Comparison of ENCODE assay signal across 10 mouse cellular contexts in genomic region chr2:84779210-84779609, GRCm38 (mm10). TPM values are rescaled to one million over a fixed set of nuclear protein-coding genes. Genes with fewer than 3 reads are reported as not detected.
DNase-seq lines count a peak whose midpoint lies in the region; ATAC-seq and TF ChIP-seq lines count a peak whose summit lies in the region.
"Had no signal": no experiment of that assay in that cellular context is flagged by ENCODE, and none has a peak within 500 bp of the region (broad histone marks: within the 10 kb centered on the region; RNA-seq: fewer than 3 reads in every experiment).

No protein-coding gene starts in this region.

- no peak overlapping the region for H3K4me2 ChIP-seq in liver, embryonic 12.5 days
- no peak overlapping the region for H3K4me2 ChIP-seq in stomach, postnatal 0 days (replicated peaks; ENCODE audit: low read depth)
- H3K4me2 ChIP-seq: heart, embryonic 11.5 days had no signal

- peak; percentile 28 for TF ChIP-seq CTCF in E14TG2a.4 (conservative IDR thresholded peaks at IDR 0.05; ENCODE audit: low read length)
- TF ChIP-seq CTCF in stomach, postnatal 0 days (IDR thresholded peaks at IDR 0.05; ENCODE audit: low read depth), result peak; percentile 61

- H3K9ac ChIP-seq in liver, embryonic 12.5 days, result no peak overlapping the region
- no peak overlapping the region for H3K9ac ChIP-seq in stomach, postnatal 0 days (ENCODE audit: low read length)

- no peaks in the 10 kb centered on the region for H3K9me3 ChIP-seq in liver, embryonic 12.5 days (replicated peaks)
- no peaks in the 10 kb centered on the region for H3K9me3 ChIP-seq in E14TG2a.4 (ENCODE audit: low read length)
- no peaks in the 10 kb centered on the region for H3K9me3 ChIP-seq in stomach, postnatal 0 days (ENCODE audit: control insufficient read depth, low read length)
- H3K9me3 ChIP-seq: limb, embryonic 10.5 days had no signal

- DNase-seq in liver, result peak; percentile 25
- DNase-seq in embryo, embryonic 10.5 days (ENCODE audit: low spot score), result peak; percentile 31
- DNase-seq in stomach, postnatal 0 days (ENCODE audit: low spot score), result no peak
- DNase-seq in adrenal gland, postnatal 36 days, result no peak
- DNase-seq in layer of hippocampus, postnatal 25 days (ENCODE audit: extremely low spot score in 1 of 2, low spot score in 1 of 2), result no peak
- DNase-seq: kidney, adult 18-20 months had no signal

- peaks cover 49% of the 10 kb centered on the region for H3K27me3 ChIP-seq in liver, embryonic 12.5 days (replicated peaks)
- no peaks in the 10 kb centered on the region for H3K27me3 ChIP-seq in E14TG2a.4 (ENCODE audit: insufficient read depth, low read length)
- H3K27me3 ChIP-seq in stomach, postnatal 0 days (ENCODE audit: control insufficient read depth, insufficient read depth, low read length), result no peaks in the 10 kb centered on the region

- no peak overlapping the region for H3K4me3 ChIP-seq in liver, embryonic 12.5 days
- H3K4me3 ChIP-seq in E14TG2a.4 (replicated peaks; ENCODE audit: low read length), result no peak overlapping the region
- H3K4me3 ChIP-seq in stomach, postnatal 0 days (ENCODE audit: low read depth, low read length), result no peak overlapping the region
- H3K4me3 ChIP-seq: limb, embryonic 10.5 days had no signal

- WGBS in liver, embryonic 12.5 days (ENCODE audit: insufficient replicate concordance), result 38% methylated on average over 6 of the region's 6 CpGs
- WGBS in stomach, postnatal 0 days, result 46% methylated on average over 6 of the region's 6 CpGs

- H3K4me1 ChIP-seq in liver, embryonic 12.5 days, result peaks cover 11% of the 10 kb centered on the region
- H3K4me1 ChIP-seq in E14TG2a.4 (replicated peaks; ENCODE audit: low read depth, low read length), result peaks cover 27% of the 10 kb centered on the region
- peaks cover 3% of the 10 kb centered on the region; the same call in 1 of the 2 replicates for H3K4me1 ChIP-seq in stomach, postnatal 0 days (replicated peaks; ENCODE audit: control insufficient read depth, insufficient read depth)

- no peak for ATAC-seq in liver, embryonic 12.5 days
- no peak for ATAC-seq in stomach, postnatal 0 days (ENCODE audit: low FRiP score, low TSS enrichment)

- no peak overlapping the region for H3K27ac ChIP-seq in liver, embryonic 12.5 days
- no peak overlapping the region for H3K27ac ChIP-seq in stomach, postnatal 0 days (replicated peaks)
- H3K27ac ChIP-seq: limb, embryonic 10.5 days had no signal

- H3K36me3 ChIP-seq in liver, embryonic 12.5 days, result no peaks in the 10 kb centered on the region
- H3K36me3 ChIP-seq in E14TG2a.4 (ENCODE audit: insufficient read depth, low read length), result no peaks in the 10 kb centered on the region
- H3K36me3 ChIP-seq in stomach, postnatal 0 days (ENCODE audit: control insufficient read depth, insufficient read depth, low read length), result no peaks in the 10 kb centered on the region
- H3K36me3 ChIP-seq: limb, embryonic 10.5 days had no signal

- no peak for TF ChIP-seq EP300 in stomach, postnatal 0 days (optimal IDR thresholded peaks at IDR 0.05)

RNA-seq across cellular contexts. Expression of gene Serping1, which starts 4.0 kb away (rescaled TPM):
- 30.8 and 32.3 TPM in 2 replicates for polyA plus RNA-seq in liver, embryonic 12.5 days (2016; fragmentation: Nextera tagmentation; extraction: Ambion mirVana)
- 101 and 103 TPM in 2 replicates for polyA plus RNA-seq in stomach, postnatal 0 days (2015; fragmentation: Nextera tagmentation; extraction: Ambion mirVana)
- total RNA-seq in adrenal gland, postnatal 36 days (2021), result 10 to 100 TPM; 63.0 to 84.6 TPM
- 1 to 10 TPM; 5.7 to 7.4 TPM for total RNA-seq in layer of hippocampus, postnatal 25 days (2021)

RNA-seq across cellular contexts. Expression of gene Ube2l6, which starts 19.4 kb away (rescaled TPM):
- 293 and 321 TPM in 2 replicates for polyA plus RNA-seq in liver, embryonic 12.5 days (2016; fragmentation: Nextera tagmentation; extraction: Ambion mirVana)
- polyA plus RNA-seq in stomach, postnatal 0 days (2015; fragmentation: Nextera tagmentation; extraction: Ambion mirVana), result 27.6 and 28.6 TPM in 2 replicates
- total RNA-seq in adrenal gland, postnatal 36 days (2021), result 10 to 100 TPM; 17.1 to 23.1 TPM
- 1 to 10 TPM; 3.9 to 4.3 TPM for total RNA-seq in layer of hippocampus, postnatal 25 days (2021)

RNA-seq across cellular contexts. Expression of gene Gm19426, which starts 35.8 kb away (rescaled TPM):
- 3.8 and 3.9 TPM in 2 replicates for polyA plus RNA-seq in liver, embryonic 12.5 days (2016; fragmentation: Nextera tagmentation; extraction: Ambion mirVana)
- 3.8 and 3.9 TPM in 2 replicates for polyA plus RNA-seq in stomach, postnatal 0 days (2015; fragmentation: Nextera tagmentation; extraction: Ambion mirVana)
- 1 to 10 TPM; 1.5 to 2.4 TPM for total RNA-seq in adrenal gland, postnatal 36 days (2021)
- total RNA-seq in layer of hippocampus, postnatal 25 days (2021), result 1 to 10 TPM; 1.8 to 2.2 TPM

RNA-seq across cellular contexts. Expression of gene Smtnl1, which starts 43.2 kb away (rescaled TPM):
- 0.29 and 0.43 TPM in 2 replicates for polyA plus RNA-seq in liver, embryonic 12.5 days (2016; fragmentation: Nextera tagmentation; extraction: Ambion mirVana)
- 0.05 TPM in 1 of 2 replicates, not detected in the other for polyA plus RNA-seq in stomach, postnatal 0 days (2015; fragmentation: Nextera tagmentation; extraction: Ambion mirVana)
- total RNA-seq in adrenal gland, postnatal 36 days (2021), result not detected
- not detected for total RNA-seq in layer of hippocampus, postnatal 25 days (2021)

RNA-seq across cellular contexts. Expression of gene Ypel4, which starts 45.4 kb away (rescaled TPM):
- 49.8 and 52.1 TPM in 2 replicates for polyA plus RNA-seq in liver, embryonic 12.5 days (2016; fragmentation: Nextera tagmentation; extraction: Ambion mirVana)
- 1.6 and 2.4 TPM in 2 replicates for polyA plus RNA-seq in stomach, postnatal 0 days (2015; fragmentation: Nextera tagmentation; extraction: Ambion mirVana)
- total RNA-seq in adrenal gland, postnatal 36 days (2021), result 1 to 10 TPM; 2.8 to 5.0 TPM
- 10 to 100 TPM; 60.0 to 67.5 TPM for total RNA-seq in layer of hippocampus, postnatal 25 days (2021)

Comparison
In these comparisons a context has a peak if more than half of its experiments do, and no peak if none do; other contexts are left out.
1. DNase-seq: peak in liver (single experiment) and embryo, embryonic 10.5 days (single experiment); none in stomach, postnatal 0 days (single experiment), adrenal gland, postnatal 36 days (0 of 2) and layer of hippocampus, postnatal 25 days (0 of 2).
2. RNA of gene Serping1, which starts 4.0 kb away (total RNA-seq): 63.0 to 84.6 TPM in adrenal gland, postnatal 36 days; 5.7 to 7.4 TPM in layer of hippocampus, postnatal 25 days; every median in the first group is over 4 times any median in the second.